Mouse (Mus musculus): Measurements from ENCODE around the gene Cma2.

GRCm38 (mm10) chr14:55905518-55905917, 45.3 kb upstream of the Cma2 start:
- TF ChIP-seq CTCF (IDR thresholded peaks at IDR 0.05; ENCODE audit: low read depth, low read length), result no peak
- no peak for TF ChIP-seq TAL1 (conservative IDR thresholded peaks at IDR 0.05; ENCODE audit: low read depth, low read length)
- no peak for TF ChIP-seq GATA1 (IDR thresholded peaks at IDR 0.05; ENCODE audit: borderline replicate concordance, low read length)
- no peak for TF ChIP-seq POLR2AphosphoS5 (IDR thresholded peaks at IDR 0.05; ENCODE audit: insufficient replicate concordance, low read depth, low read length)
